ENCODE assay signal across 17 mouse cellular contexts in genomic region chr4:32258596-32258995, GRCm38 (mm10).
"Had no signal": no experiment of that assay in that cellular context is flagged by ENCODE, and none has a peak within 500 bp of the region (broad histone marks: within the 10 kb centered on the region; RNA-seq: fewer than 3 reads in every experiment).

No protein-coding gene starts in this region.

- H3K4me3 ChIP-seq: kidney, embryonic 15.5 days; layer of hippocampus, adult 2 months; left cerebral cortex, adult 2 months; liver, embryonic 13.5 days; midbrain, embryonic 12.5 days; midbrain, embryonic 15.5 days; neural tube, embryonic 12.5 days; neural tube, embryonic 15.5 days had no signal

- ATAC-seq: midbrain, embryonic 15.5 days had no signal

- H3K27me3 ChIP-seq: kidney, embryonic 15.5 days; liver, embryonic 13.5 days; midbrain, embryonic 12.5 days; midbrain, embryonic 15.5 days; neural tube, embryonic 12.5 days; neural tube, embryonic 15.5 days had no signal

- H3K27ac ChIP-seq: kidney, embryonic 15.5 days; layer of hippocampus, adult 2 months; left cerebral cortex, adult 2 months; liver, embryonic 13.5 days; midbrain, embryonic 12.5 days; midbrain, embryonic 15.5 days; neural tube, embryonic 12.5 days; neural tube, embryonic 15.5 days had no signal

- H3K4me1 ChIP-seq: liver, embryonic 13.5 days had no signal

- H3K36me3 ChIP-seq: kidney, embryonic 15.5 days; liver, embryonic 13.5 days; midbrain, embryonic 12.5 days; midbrain, embryonic 15.5 days; neural tube, embryonic 12.5 days; neural tube, embryonic 15.5 days had no signal

- DNase-seq: kidney, adult 18-20 months; kidney, postnatal 10 days; layer of hippocampus, adult 9-11 months; layer of hippocampus, postnatal 36 days; liver, embryonic 13.5 days; lung, adult 2 months; lung, postnatal 14 days; right cerebral cortex, adult 18-20 months; right cerebral cortex, postnatal 14 days; right cerebral cortex, postnatal 4 days had no signal
